Mouse (Mus musculus): Measurements from ENCODE around the gene Hpd. TPM values are rescaled to one million over a fixed set of nuclear protein-coding genes. Genes with fewer than 3 reads are reported as not detected.

Hpd gene
- 1.4 TPM for polyA plus RNA-seq (2014; fragmentation: Illumina TruSeq; extraction: RNeasy Lipid Tissue Mini Kit (QIAGEN cat#74804); ENCODE audit: low read depth, low replicate concordance)

GRCm38 (mm10) chr5:123182651-123183050 lies at the start of gene Hpd:
TSS of gene Hpd (minus strand) at chr5:123182727.

GRCm38 (mm10) chr5:123169284-123169683 lies 13.2 kb downstream of the Hpd start, which contains the start of gene Psmd9:
TSS of gene Psmd9 (plus strand) at chr5:123169413.

GRCm38 (mm10) chr5:123142161-123143157 lies 40.1 kb downstream of the Hpd start, which contains the start of gene Setd1b:
TSS of gene Setd1b (plus strand) at chr5:123142193.

DNA sequence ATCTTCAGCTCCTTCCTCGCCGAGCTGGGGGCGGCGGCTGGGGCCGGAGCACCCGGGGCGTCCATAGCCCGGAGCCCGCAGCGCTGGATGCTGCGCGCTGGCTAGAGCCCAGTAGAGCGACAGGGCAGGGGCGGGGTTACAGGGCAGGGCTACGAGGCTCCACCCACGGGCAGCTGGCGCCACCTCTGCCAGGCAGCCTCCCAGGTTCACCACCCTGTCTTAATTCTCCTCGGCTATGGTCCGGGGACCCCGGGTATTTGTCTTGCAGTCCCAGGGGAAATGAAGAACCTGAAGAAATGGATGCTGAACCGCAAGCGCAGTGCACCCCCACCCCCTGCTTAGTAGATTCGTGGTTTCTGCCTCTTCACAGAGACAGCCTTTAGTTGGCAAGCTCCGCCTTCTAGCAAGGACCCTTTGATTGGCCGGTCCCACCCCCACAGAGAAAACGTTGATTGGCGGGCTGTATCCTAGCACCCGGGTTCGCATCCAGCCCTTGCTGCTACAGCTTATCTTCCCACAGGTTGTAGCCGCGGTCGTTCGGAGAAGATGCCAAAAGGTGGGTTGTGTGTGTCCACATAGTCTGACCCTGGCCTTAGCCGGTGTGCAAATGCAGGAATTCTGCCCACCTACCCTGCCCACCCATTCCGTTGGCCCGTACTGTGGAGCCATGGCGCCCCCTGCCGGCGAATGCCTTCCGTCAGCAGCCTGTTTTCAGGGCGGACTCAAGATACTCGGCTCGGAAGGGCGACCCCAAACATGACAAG lies 50.0 kb downstream of the Hpd start, which contains the start of gene Rhof:
TSS of gene Rhof (minus strand) at position 385 of the 764 bp plus-strand sequence.

Other genes starting within 250 kb of the Hpd start
- 9.2 TPM for gene Kdm2b, start 192.9 kb downstream of the Hpd start, polyA plus RNA-seq (2014; fragmentation: Illumina TruSeq; extraction: RNeasy Lipid Tissue Mini Kit (QIAGEN cat#74804); ENCODE audit: low read depth, low replicate concordance)
- 12.6 TPM for gene Orai1, start 167.7 kb downstream of the Hpd start, polyA plus RNA-seq (2014; fragmentation: Illumina TruSeq; extraction: RNeasy Lipid Tissue Mini Kit (QIAGEN cat#74804); ENCODE audit: low read depth, low replicate concordance)
- gene Morn3, start 135.7 kb downstream of the Hpd start, polyA plus RNA-seq (2014; fragmentation: Illumina TruSeq; extraction: RNeasy Lipid Tissue Mini Kit (QIAGEN cat#74804); ENCODE audit: low read depth, low replicate concordance) = not detected
- 12.2 TPM for gene Tmem120b, start 114.3 kb downstream of the Hpd start, polyA plus RNA-seq (2014; fragmentation: Illumina TruSeq; extraction: RNeasy Lipid Tissue Mini Kit (QIAGEN cat#74804); ENCODE audit: low read depth, low replicate concordance)
- gene Rhof, start 50.0 kb downstream of the Hpd start, polyA plus RNA-seq (2014; fragmentation: Illumina TruSeq; extraction: RNeasy Lipid Tissue Mini Kit (QIAGEN cat#74804); ENCODE audit: low read depth, low replicate concordance) = 0.21 TPM
- gene Setd1b, start 40.5 kb downstream of the Hpd start, polyA plus RNA-seq (2014; fragmentation: Illumina TruSeq; extraction: RNeasy Lipid Tissue Mini Kit (QIAGEN cat#74804); ENCODE audit: low read depth, low replicate concordance) = 9.1 TPM
- 15.9 TPM for gene Psmd9, start 13.3 kb downstream of the Hpd start, polyA plus RNA-seq (2014; fragmentation: Illumina TruSeq; extraction: RNeasy Lipid Tissue Mini Kit (QIAGEN cat#74804); ENCODE audit: low read depth, low replicate concordance)
- gene Wdr66, start 69.4 kb upstream of the Hpd start, polyA plus RNA-seq (2014; fragmentation: Illumina TruSeq; extraction: RNeasy Lipid Tissue Mini Kit (QIAGEN cat#74804); ENCODE audit: low read depth, low replicate concordance) = 2.1 TPM
- 9.8 TPM for gene Bcl7a, start 161.1 kb upstream of the Hpd start, polyA plus RNA-seq (2014; fragmentation: Illumina TruSeq; extraction: RNeasy Lipid Tissue Mini Kit (QIAGEN cat#74804); ENCODE audit: low read depth, low replicate concordance)
- 27.8 TPM for gene Mlxip, start 212.1 kb upstream of the Hpd start, polyA plus RNA-seq (2014; fragmentation: Illumina TruSeq; extraction: RNeasy Lipid Tissue Mini Kit (QIAGEN cat#74804); ENCODE audit: low read depth, low replicate concordance)

Measured in heart, adult 10 weeks (tissue).